Mouse (Mus musculus) G1E (cell line): ENCODE measurements around the gene Rcan1.

Experiments
- CTCF ChIP-seq: IDR thresholded peaks from 2 replicates; pipeline ENCODE4 v1.5.1; 2012; ENCODE audit warnings: low read depth, low read length, inconsistent platforms, mixed read lengths
- GATA2 ChIP-seq: IDR thresholded peaks from 2 replicates; pipeline ENCODE4 v1.6.1; 2012; ENCODE audit warnings: low read depth, low read length, inconsistent platforms, borderline replicate concordance
- POLR2AphosphoS5 ChIP-seq: IDR thresholded peaks from 2 replicates; pipeline ENCODE4 v1.6.1; 2012; ENCODE audit warnings: low read depth, low read length, inconsistent platforms; ENCODE audit not compliant: insufficient replicate concordance

DNA sequence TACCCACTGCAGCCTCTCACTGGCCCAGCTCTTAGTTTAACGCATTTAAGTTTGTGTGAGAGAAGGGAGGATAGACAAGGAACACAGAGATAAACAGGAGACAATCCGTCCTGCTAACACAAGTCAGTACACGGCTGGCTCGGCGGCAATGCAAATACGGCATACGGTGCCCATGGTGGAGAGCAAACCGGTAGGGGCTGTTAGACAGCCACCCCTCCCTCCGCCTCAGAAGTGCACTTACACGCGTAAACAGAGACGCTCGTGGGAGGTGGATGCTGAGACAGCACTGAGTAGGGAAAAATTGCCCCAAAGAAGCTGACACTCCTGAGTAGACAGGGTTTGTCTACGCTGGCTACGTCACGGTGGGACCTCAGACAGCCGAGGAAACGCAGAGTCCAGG, 16.2 kb downstream of the Rcan1 start:
- TF ChIP-seq CTCF (no peak), GATA2 (no peak), POLR2AphosphoS5 (no peak)
